ENCODE assay signal across 8 mouse cellular contexts in the genomic region with DNA sequence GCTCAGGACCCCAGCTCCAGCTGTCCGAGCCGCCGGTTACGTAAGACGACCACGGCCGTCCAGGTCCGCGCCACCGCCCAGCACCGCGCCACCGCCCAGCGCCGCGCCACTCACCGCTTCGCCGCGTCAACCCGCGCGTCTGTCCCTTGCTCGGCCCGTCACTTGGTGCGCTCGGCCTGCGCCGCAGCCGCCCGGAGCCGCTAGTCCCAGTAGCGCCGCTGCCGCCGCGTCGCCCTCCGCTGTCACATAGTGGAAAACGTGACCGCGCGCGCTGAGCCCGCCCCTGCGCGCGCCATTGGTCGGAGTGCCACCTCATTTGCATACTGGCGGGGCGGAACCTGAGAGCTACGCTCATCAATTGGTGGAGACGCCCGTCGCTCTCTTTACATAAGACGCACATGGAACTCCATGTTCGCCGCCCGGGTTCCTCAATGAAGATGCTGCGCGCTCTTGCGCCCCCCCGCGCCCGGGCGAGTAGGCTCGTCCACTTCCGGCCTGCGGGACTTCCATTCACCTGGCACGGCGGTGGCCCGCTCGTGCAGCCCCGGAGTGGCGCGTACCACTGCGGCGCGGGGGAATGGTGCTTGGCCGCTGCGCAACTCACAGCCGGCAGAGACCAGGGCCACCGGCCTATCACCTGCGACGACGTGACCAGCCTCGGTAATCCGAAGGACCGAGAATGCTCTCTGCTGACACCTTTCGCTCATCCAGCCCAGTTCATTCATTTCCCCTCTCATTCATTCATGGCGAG. TPM values are rescaled to one million over a fixed set of nuclear protein-coding genes. Genes with fewer than 3 reads are reported as not detected.
DNase-seq lines count a peak whose midpoint lies in the region; ATAC-seq and TF ChIP-seq lines count a peak whose summit lies in the region.

Gene Per2 (minus strand): TSS at position 266 of the 751 bp plus-strand sequence.

- peak; percentile 68; the same call in 1 of the 2 replicates for TF ChIP-seq EP300 in heart, adult 2 months (IDR thresholded peaks at IDR 0.05; ENCODE audit: insufficient read depth, low read depth, low read length)

- peak; percentile 100 for DNase-seq in 416B (ENCODE audit: low read depth)
- peak; percentile 95 to 99 for DNase-seq in adrenal gland, postnatal 4 days (ENCODE audit: low spot score in 2 of 2)
- DNase-seq in heart, adult 2 months: peak; percentile 98 to 99
- peak; percentile 100 for DNase-seq in kidney, adult 2 months
- DNase-seq in midbrain, embryonic 14.5 days: peak; percentile 100
- peak; percentile 99 for DNase-seq in spleen, adult 12 weeks (ENCODE audit: low spot score)

- H3K9me3 ChIP-seq in embryonic facial prominence, embryonic 13.5 days: no peaks in the 10 kb centered on the region
- no peaks in the 10 kb centered on the region for H3K9me3 ChIP-seq in limb, embryonic 12.5 days
- H3K9me3 ChIP-seq in midbrain, embryonic 14.5 days (ENCODE audit: control insufficient read depth, low read length): no peaks in the 10 kb centered on the region

- under 1% methylated on average over 73 of the region's 91 CpGs for WGBS in embryonic facial prominence, embryonic 13.5 days
- WGBS in heart, adult 2 months: under 1% methylated on average over 91 of the region's 91 CpGs
- under 1% methylated on average over 90 of the region's 91 CpGs for WGBS in kidney, adult 2 months
- WGBS in limb, embryonic 12.5 days: under 1% methylated on average over 91 of the region's 91 CpGs
- WGBS in midbrain, embryonic 14.5 days: under 1% methylated on average over 91 of the region's 91 CpGs

- H3K4me1 ChIP-seq in embryonic facial prominence, embryonic 13.5 days: peaks cover 42% of the 10 kb centered on the region
- H3K4me1 ChIP-seq in heart, adult 2 months (ENCODE audit: control insufficient read depth, insufficient read depth, low read length): peaks cover 22% of the 10 kb centered on the region
- H3K4me1 ChIP-seq in kidney, adult 2 months (ENCODE audit: control insufficient read depth, insufficient read depth, low read length): peaks cover 58% of the 10 kb centered on the region
- H3K4me1 ChIP-seq in limb, embryonic 12.5 days (replicated peaks): peaks cover 36% of the 10 kb centered on the region
- H3K4me1 ChIP-seq in midbrain, embryonic 14.5 days (ENCODE audit: control insufficient read depth, insufficient read depth, low read length): peaks cover 28% of the 10 kb centered on the region

- H3K4me2 ChIP-seq in embryonic facial prominence, embryonic 13.5 days: peak within 1 kb of the TSS; percentile 88
- H3K4me2 ChIP-seq in limb, embryonic 12.5 days: peak within 1 kb of the TSS; percentile 82
- peak within 1 kb of the TSS; percentile 87 for H3K4me2 ChIP-seq in midbrain, embryonic 14.5 days (ENCODE audit: low read length)

- peak within 1 kb of the TSS; percentile 76 for H3K9ac ChIP-seq in embryonic facial prominence, embryonic 13.5 days
- H3K9ac ChIP-seq in heart, adult 2 months (ENCODE audit: low read depth, low read length): peak within 1 kb of the TSS; percentile 98
- H3K9ac ChIP-seq in limb, embryonic 12.5 days (replicated peaks): peak within 1 kb of the TSS; percentile 65
- peak within 1 kb of the TSS; percentile 58 for H3K9ac ChIP-seq in midbrain, embryonic 14.5 days (replicated peaks; ENCODE audit: low read length)

- 0 out of 2 replicates have a peak, but pooled peaks cover 2% of the 10 kb centered on the region for H3K79me2 ChIP-seq in heart, adult 2 months (replicated peaks; ENCODE audit: control insufficient read depth, insufficient read depth, low read length)

- peaks cover 2% of the 10 kb centered on the region; the same call in 1 of the 2 replicates for H3K27me3 ChIP-seq in embryonic facial prominence, embryonic 13.5 days
- H3K27me3 ChIP-seq in heart, adult 2 months (ENCODE audit: control insufficient read depth, insufficient read depth, low read length): no peaks in the 10 kb centered on the region
- no peaks in the 10 kb centered on the region for H3K27me3 ChIP-seq in kidney, adult 2 months (replicated peaks; ENCODE audit: control insufficient read depth, insufficient read depth, low read length)
- H3K27me3 ChIP-seq in limb, embryonic 12.5 days: peaks cover 15% of the 10 kb centered on the region
- H3K27me3 ChIP-seq in midbrain, embryonic 14.5 days (ENCODE audit: control insufficient read depth, insufficient read depth, low read length): no peaks in the 10 kb centered on the region; the same call in 1 of the 2 replicates

- H3K4me3 ChIP-seq in embryonic facial prominence, embryonic 13.5 days: peak within 1 kb of the TSS; percentile 81
- H3K4me3 ChIP-seq in heart, adult 2 months: peak within 1 kb of the TSS; percentile 81
- H3K4me3 ChIP-seq in kidney, adult 2 months (ENCODE audit: insufficient read depth, low read depth, low read length): peak within 1 kb of the TSS; percentile 74
- H3K4me3 ChIP-seq in limb, embryonic 12.5 days (replicated peaks): peak within 1 kb of the TSS; percentile 71
- peak within 1 kb of the TSS; percentile 71 for H3K4me3 ChIP-seq in midbrain, embryonic 14.5 days (replicated peaks; ENCODE audit: low read depth, low read length)

- intact Hi-C loops in heart, adult 2 months (cut with DNase I): loop anchor here (1.0 to 2.0 kb wide), 3 partner anchors 22 to 31 kb away; no protein-coding TSS in a partner anchor

- TF ChIP-seq CTCF in heart, adult 2 months (IDR thresholded peaks at IDR 0.05): peak; percentile 74
- peak; percentile 52 for TF ChIP-seq CTCF in kidney, adult 2 months (conservative IDR thresholded peaks at IDR 0.05; ENCODE audit: insufficient read depth, insufficient read length, low read depth, low read length)

- peak; percentile 65; the same call in 1 of the 2 replicates for TF ChIP-seq POLR2A in heart, adult 2 months (IDR thresholded peaks at IDR 0.05; ENCODE audit: insufficient read depth, low read depth, low read length)
- peak; percentile 30 for TF ChIP-seq POLR2A in kidney, adult 2 months (IDR thresholded peaks at IDR 0.05; ENCODE audit: low read depth, low read length)

- peak; percentile 94 for ATAC-seq in embryonic facial prominence, embryonic 13.5 days (ENCODE audit: insufficient number of reproducible peaks, insufficient read depth, low FRiP score, low TSS enrichment, low read depth)
- peak; percentile 95 for ATAC-seq in limb, embryonic 12.5 days (ENCODE audit: insufficient number of reproducible peaks, insufficient read depth, low FRiP score, low TSS enrichment, low read depth)
- ATAC-seq in midbrain, embryonic 14.5 days (ENCODE audit: low FRiP score, low TSS enrichment): peak; percentile 97

- H3K36me3 ChIP-seq in embryonic facial prominence, embryonic 13.5 days: no peaks in the 10 kb centered on the region
- no peaks in the 10 kb centered on the region; the same call in 1 of the 2 replicates for H3K36me3 ChIP-seq in heart, adult 2 months (ENCODE audit: control insufficient read depth, insufficient read depth, low read length)
- no peaks in the 10 kb centered on the region for H3K36me3 ChIP-seq in kidney, adult 2 months (ENCODE audit: control insufficient read depth, insufficient read depth, low read length)
- no peaks in the 10 kb centered on the region for H3K36me3 ChIP-seq in limb, embryonic 12.5 days
- no peaks in the 10 kb centered on the region for H3K36me3 ChIP-seq in midbrain, embryonic 14.5 days (ENCODE audit: control insufficient read depth, insufficient read depth, low read length)

- H3K27ac ChIP-seq in embryonic facial prominence, embryonic 13.5 days: peak within 1 kb of the TSS; percentile 23; the same call in 1 of the 2 replicates
- peak within 1 kb of the TSS; percentile 86 for H3K27ac ChIP-seq in heart, adult 2 months
- H3K27ac ChIP-seq in kidney, adult 2 months (ENCODE audit: insufficient read depth, low read depth, low read length): peak within 1 kb of the TSS; percentile 96
- no peak within 1 kb of the TSS for H3K27ac ChIP-seq in limb, embryonic 12.5 days
- peak within 1 kb of the TSS; percentile 78 for H3K27ac ChIP-seq in midbrain, embryonic 14.5 days (replicated peaks; ENCODE audit: low read depth, low read length)

RNA-seq across cellular contexts. Expression of gene Per2, which starts in this region (rescaled TPM):
- total RNA-seq in adrenal gland, postnatal 4 days (2021): 10 to 100 TPM; 23.6 to 27.1 TPM
- polyA plus RNA-seq in embryonic facial prominence, embryonic 13.5 days (2015; fragmentation: Nextera tagmentation; extraction: Ambion mirVana): 3.0 and 3.5 TPM in 2 replicates
- 10 to 100 TPM in 1 of 2 experiments, 1 to 10 TPM in 1; 3.8 to 13.8 TPM for total RNA-seq in heart, adult 2 months (2021)
- 5.3 and 6.3 TPM in 2 replicates for polyA plus RNA-seq in heart, adult 2 months (2012; rRNA removed)
- 5.6 and 6.8 TPM in 2 replicates for polyA plus RNA-seq in kidney, adult 2 months (2012; rRNA removed)
- 1.9 and 2.1 TPM in 2 replicates for polyA plus RNA-seq in limb, embryonic 12.5 days (2016; fragmentation: Nextera tagmentation; extraction: Ambion mirVana)
- 3.0 and 6.8 TPM in 2 replicates for polyA plus RNA-seq in midbrain, embryonic 14.5 days (2014; fragmentation: Nextera tagmentation; extraction: Ambion mirVana)
